Mouse (Mus musculus) hindbrain, embryonic 14.5 days (tissue): ENCODE measurements at regions not wholly inside any gene's neighbourhood (a gene's known extent, or its start where the extent isn't known, plus 50 kb on each side); places are given as distances from the start of the nearest gene placed in this dataset.

ENCODE experiments used
- ATAC-seq: fragments of 200-750 bp; cut with Nextera tagmentation; 2 replicates; pipeline ENCODE4 v1.8.0; 2017; ENCODE audit warnings: moderate number of reproducible peaks, mild to moderate bottlenecking, moderate TSS enrichment, moderate library complexity; ENCODE audit not compliant: low FRiP score
- DNase-seq: peaks from one replicate; pipeline ENCODE4 v3.0.0-alpha.2; 2015; ENCODE audit warnings: low spot score
- H3K27ac ChIP-seq: fragments of 300-500 bp; sonication (generic); 2 replicates; pipeline ENCODE4 v1.5.1; 2014; ENCODE audit warnings: mild to moderate bottlenecking, moderate library complexity
- H3K27me3 ChIP-seq: fragments of 300-500 bp; sonication (generic); 2 replicates; pipeline ENCODE4 v1.6.1; 2014; ENCODE audit warnings: mild to moderate bottlenecking, low read length, mixed read lengths; ENCODE audit not compliant: control insufficient read depth, insufficient read depth
- H3K36me3 ChIP-seq: fragments of 300-500 bp; sonication (generic); replicated peaks from 2 replicates; pipeline ENCODE4 v1.6.1; 2014; ENCODE audit not compliant: control insufficient read depth, insufficient read depth
- H3K4me1 ChIP-seq: fragments of 300-500 bp; sonication (generic); replicated peaks from 2 replicates; pipeline ENCODE4 v1.6.1; 2014; ENCODE audit warnings: antibody characterized with exemption, low read length, mixed read lengths; ENCODE audit not compliant: control insufficient read depth, insufficient read depth
- H3K4me2 ChIP-seq: fragments of 300-500 bp; sonication (generic); replicated peaks from 2 replicates; pipeline ENCODE4 v1.6.1; 2014; ENCODE audit warnings: mild to moderate bottlenecking, moderate library complexity
- H3K4me3 ChIP-seq: fragments of 300-500 bp; sonication (generic); replicated peaks from 2 replicates; pipeline ENCODE4 v1.5.1; 2014; ENCODE audit warnings: mild to moderate bottlenecking, low read length
- H3K9ac ChIP-seq: fragments of 300-500 bp; sonication (generic); 2 replicates; pipeline ENCODE4 v1.6.1; 2014
- H3K9me3 ChIP-seq: fragments of 300-500 bp; sonication (generic); 2 replicates; pipeline ENCODE4 v1.6.1; 2016; ENCODE audit warnings: low read length; ENCODE audit not compliant: control insufficient read depth
- WGBS: fragments of 180-500 bp; shearing (Covaris S2); extraction: QIAGEN DNeasy Blood & Tissue Kit; methylation state at CpG from one replicate; pipeline ENCODE4 v1.1.7; 2014; 5-methylcytosine and 5-hydroxymethylcytosine counted together

DNA sequence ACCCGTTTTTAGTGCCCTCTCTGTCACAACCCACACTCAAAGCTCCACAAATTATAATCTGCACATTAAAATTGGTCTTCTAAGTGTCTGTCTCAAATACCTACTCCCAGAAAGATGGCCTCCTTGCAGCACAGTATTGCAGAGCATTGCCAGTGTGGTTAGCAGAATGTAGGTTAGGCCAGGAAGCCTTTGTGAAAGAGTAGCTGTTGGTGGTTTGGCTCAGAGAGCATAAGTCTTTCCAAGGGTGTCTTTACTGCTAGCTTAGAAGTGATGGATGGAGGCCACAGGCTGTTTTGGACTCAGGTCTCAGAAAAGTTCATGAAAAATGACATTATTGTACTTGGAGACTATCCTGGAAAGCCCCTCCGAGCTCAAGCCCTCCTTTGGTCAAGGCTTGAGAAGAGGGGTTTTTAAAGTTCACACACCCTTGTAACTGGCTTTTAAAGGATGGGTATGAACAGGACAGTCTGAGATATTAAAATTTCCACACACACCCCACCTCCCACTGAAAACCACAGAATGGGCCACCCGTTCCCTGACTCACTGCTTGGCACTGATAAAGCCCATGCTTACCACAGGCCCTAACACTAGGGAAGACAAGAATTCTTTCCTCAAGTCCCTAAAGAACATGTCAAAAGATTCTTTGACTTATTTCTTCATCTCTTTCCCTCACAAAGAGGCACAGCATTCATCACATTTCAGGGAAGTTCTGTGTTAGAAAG is 605.1 kb downstream of the Ets1 start:
- H3K4me1 ChIP-seq = no peaks in the 10 kb centered on the region
- H3K27me3 ChIP-seq = no peaks in the 10 kb centered on the region
- ATAC-seq (no peak), DNase-seq (no peak)
- 85% methylated on average over 3 of the region's 3 CpGs for WGBS
- H3K4me2 ChIP-seq = no peak overlapping the region
- no peak overlapping the region for H3K27ac ChIP-seq
- no peak overlapping the region for H3K9ac ChIP-seq
- H3K4me3 ChIP-seq = no peak overlapping the region
- no peaks in the 10 kb centered on the region for H3K36me3 ChIP-seq
- H3K9me3 ChIP-seq = no peaks in the 10 kb centered on the region

DNA sequence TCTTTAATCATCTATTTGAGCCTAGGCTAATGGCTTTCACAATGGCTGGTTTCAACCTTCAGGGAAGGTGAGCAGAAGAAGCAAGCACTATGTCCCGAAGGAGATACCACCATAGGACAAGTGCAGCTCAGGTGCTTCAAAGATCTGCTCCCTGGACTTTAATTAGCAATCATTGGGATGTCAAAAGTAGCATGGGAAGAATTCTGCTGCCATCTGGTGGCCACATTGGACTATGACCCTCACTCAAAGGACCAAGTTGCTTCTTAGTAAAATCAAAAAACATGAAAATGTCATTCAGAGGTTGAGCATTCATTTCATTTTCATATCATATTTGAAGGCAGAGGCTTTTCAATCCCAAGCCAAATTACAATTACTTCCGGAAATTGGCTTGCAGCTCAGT is 610.9 kb downstream of the Ets1 start:
- no peaks in the 10 kb centered on the region for H3K36me3 ChIP-seq
- H3K4me3 ChIP-seq = no peak overlapping the region
- no peaks in the 10 kb centered on the region for H3K4me1 ChIP-seq
- ATAC-seq (no peak), DNase-seq (peak; percentile 79)
- H3K9ac ChIP-seq = no peak overlapping the region
- H3K4me2 ChIP-seq = no peak overlapping the region
- 28% methylated on average over 2 of the region's 2 CpGs for WGBS
- H3K27ac ChIP-seq = no peak overlapping the region
- 0 out of 2 replicates have a peak, but pooled peaks cover 4% of the 10 kb centered on the region for H3K9me3 ChIP-seq
- no peaks in the 10 kb centered on the region for H3K27me3 ChIP-seq

DNA sequence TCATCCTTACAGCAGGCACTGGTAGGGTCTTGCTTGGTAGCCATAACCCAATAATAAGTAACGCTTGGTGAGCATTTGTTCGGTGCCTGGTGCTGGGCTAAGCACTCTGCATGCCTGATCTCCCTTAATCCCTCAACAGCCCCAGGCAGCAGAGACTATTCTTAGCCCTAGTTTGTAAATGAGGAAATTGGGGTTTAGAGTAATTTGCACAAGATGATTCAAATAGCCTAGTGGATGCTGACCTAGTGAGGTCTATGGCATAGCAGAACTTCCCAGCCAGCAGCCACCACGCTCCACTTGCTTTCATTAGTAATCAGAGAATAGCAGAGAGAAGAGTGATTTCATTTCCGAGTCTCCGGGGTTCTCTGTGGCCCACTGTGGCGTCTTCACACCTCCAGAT is 622.2 kb downstream of the Ets1 start:
- Histone ChIP-seq H3K4me2 (no peak overlapping the region), H3K27me3 (no peaks in the 10 kb centered on the region), H3K4me1 (no peaks in the 10 kb centered on the region; the same call in 1 of the 2 replicates), H3K27ac (no peak overlapping the region), H3K9ac (no peak overlapping the region), H3K36me3 (no peaks in the 10 kb centered on the region), H3K4me3 (no peak overlapping the region), H3K9me3 (no peaks in the 10 kb centered on the region)
- no peak for ATAC-seq
- 53% methylated on average over 6 of the region's 6 CpGs for WGBS
- no peak for DNase-seq

GRCm38 (mm10) chr9:33260171-33260570 is 624.1 kb downstream of the Ets1 start:
- Histone ChIP-seq H3K4me1 (no peaks in the 10 kb centered on the region; the same call in 1 of the 2 replicates), H3K9ac (no peak overlapping the region), H3K4me2 (no peak overlapping the region), H3K27ac (no peak overlapping the region), H3K36me3 (no peaks in the 10 kb centered on the region), H3K9me3 (no peaks in the 10 kb centered on the region), H3K4me3 (no peak overlapping the region), H3K27me3 (no peaks in the 10 kb centered on the region)
- 33% methylated on average over 4 of the region's 4 CpGs for WGBS
- no peak; the same call in 1 of the 2 replicates for ATAC-seq
- DNase-seq = peak; percentile 78

DNA sequence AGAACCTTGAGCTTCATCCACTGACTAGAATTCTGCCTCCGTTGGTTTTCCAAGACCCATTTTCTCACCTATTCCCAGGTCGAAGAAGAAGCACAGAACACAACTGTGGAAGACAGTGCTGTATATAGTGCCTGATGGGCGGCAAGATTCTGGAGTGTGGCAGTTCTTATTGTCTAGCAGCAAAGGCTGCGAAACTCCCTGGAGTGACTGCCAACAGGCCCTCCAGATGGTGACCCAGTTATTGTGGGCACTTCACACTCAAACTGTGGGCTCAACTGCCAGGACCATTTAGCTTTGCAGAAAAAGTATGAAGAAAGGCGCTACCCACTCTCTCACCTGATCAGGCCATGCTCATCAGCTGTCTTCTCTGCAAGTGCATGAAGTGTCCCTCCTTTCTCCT is 653.4 kb downstream of the Ets1 start:
- no peak overlapping the region for H3K27ac ChIP-seq
- ATAC-seq (no peak), DNase-seq (no peak)
- no peak overlapping the region for H3K9ac ChIP-seq
- no peak overlapping the region for H3K4me3 ChIP-seq
- no peaks in the 10 kb centered on the region for H3K9me3 ChIP-seq
- WGBS = 83% methylated on average over 5 of the region's 5 CpGs
- H3K27me3 ChIP-seq = no peaks in the 10 kb centered on the region
- no peaks in the 10 kb centered on the region for H3K36me3 ChIP-seq
- H3K4me2 ChIP-seq = no peak overlapping the region
- no peaks in the 10 kb centered on the region for H3K4me1 ChIP-seq

DNA sequence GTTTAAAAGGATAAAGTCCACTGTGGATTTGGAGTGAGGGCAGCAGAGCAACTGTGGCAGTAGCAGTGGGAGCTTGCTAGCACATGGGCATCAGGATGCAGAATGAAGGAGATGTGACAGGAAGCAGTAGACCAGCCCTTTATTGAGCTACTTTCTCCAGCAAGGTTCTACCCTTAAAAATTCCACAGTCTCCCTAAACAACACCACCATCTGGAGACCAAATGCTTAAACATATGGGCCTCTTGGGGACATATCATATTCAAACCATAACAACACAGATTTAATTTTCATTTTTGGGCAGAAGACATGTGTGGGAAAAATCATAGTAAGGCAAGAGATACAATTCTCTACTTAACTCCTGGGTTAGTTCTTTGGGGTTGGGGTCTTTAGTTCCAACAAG is 656.1 kb downstream of the Ets1 start:
- Histone ChIP-seq H3K27ac (no peak overlapping the region), H3K4me1 (no peaks in the 10 kb centered on the region), H3K27me3 (no peaks in the 10 kb centered on the region), H3K9me3 (no peaks in the 10 kb centered on the region), H3K4me2 (no peak overlapping the region), H3K36me3 (no peaks in the 10 kb centered on the region), H3K9ac (no peak overlapping the region), H3K4me3 (no peak overlapping the region)
- DNase-seq (no peak), ATAC-seq (no peak)

DNA sequence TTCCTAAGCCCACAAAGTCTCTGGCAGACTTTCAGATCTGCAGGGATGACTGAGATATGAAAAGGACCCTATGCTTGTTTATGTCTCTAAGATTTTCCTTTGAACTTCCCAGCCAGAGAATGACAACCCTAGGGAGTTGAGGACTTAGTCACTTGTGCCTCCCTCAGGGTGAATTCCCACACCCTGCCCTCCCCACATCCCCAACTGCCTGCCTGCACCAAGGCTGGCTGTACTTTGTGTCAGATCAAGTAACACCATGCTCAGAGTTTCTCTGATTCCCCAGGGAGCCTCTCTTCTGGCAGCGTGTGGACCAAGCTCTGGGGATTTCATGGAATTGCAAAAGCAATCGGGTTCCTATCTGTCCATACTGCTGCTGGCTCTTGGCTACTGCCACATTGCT is 659.9 kb downstream of the Ets1 start:
- Histone ChIP-seq H3K27ac (no peak overlapping the region), H3K4me3 (no peak overlapping the region), H3K36me3 (no peaks in the 10 kb centered on the region), H3K4me1 (no peaks in the 10 kb centered on the region), H3K4me2 (no peak overlapping the region), H3K27me3 (no peaks in the 10 kb centered on the region), H3K9ac (no peak overlapping the region), H3K9me3 (no peaks in the 10 kb centered on the region)
- 30% methylated on average over 2 of the region's 2 CpGs for WGBS
- DNase-seq = no peak
- ATAC-seq = no peak

- Histone ChIP-seq H3K36me3 (no peaks in the 10 kb centered on the region), H3K9ac (no peak overlapping the region), H3K27me3 (no peaks in the 10 kb centered on the region), H3K4me1 (no peaks in the 10 kb centered on the region), H3K27ac (no peak overlapping the region), H3K4me2 (no peak overlapping the region), H3K9me3 (no peaks in the 10 kb centered on the region), H3K4me3 (no peak overlapping the region)
- ATAC-seq (no peak), DNase-seq (no peak)
- WGBS = 100% methylated on average over 1 of the region's 1 CpGs
Observed at GRCm38 (mm10) chr9:33319525-33320025, 683.6 kb downstream of the Ets1 start.

GRCm38 (mm10) chr9:33327722-33328121 is 691.7 kb downstream of the Ets1 start:
- Histone ChIP-seq H3K36me3 (no peaks in the 10 kb centered on the region), H3K27ac (no peak overlapping the region), H3K4me3 (no peak overlapping the region), H3K4me2 (no peak overlapping the region), H3K9ac (no peak overlapping the region), H3K27me3 (no peaks in the 10 kb centered on the region), H3K9me3 (no peaks in the 10 kb centered on the region), H3K4me1 (no peaks in the 10 kb centered on the region)
- DNase-seq = no peak
- WGBS = 90% methylated on average over 2 of the region's 2 CpGs
- no peak for ATAC-seq

GRCm38 (mm10) chr9:33350258-33350657 is 714.2 kb downstream of the Ets1 start:
- H3K9ac ChIP-seq = no peak overlapping the region
- H3K27me3 ChIP-seq = no peaks in the 10 kb centered on the region
- no peak overlapping the region for H3K4me2 ChIP-seq
- H3K27ac ChIP-seq = no peak overlapping the region
- DNase-seq = no peak
- no peak overlapping the region for H3K4me3 ChIP-seq
- no peaks in the 10 kb centered on the region for H3K36me3 ChIP-seq
- no peaks in the 10 kb centered on the region for H3K4me1 ChIP-seq
- no peak for ATAC-seq
- no peaks in the 10 kb centered on the region for H3K9me3 ChIP-seq
